Mouse (Mus musculus) kidney, postnatal 0 days (tissue): Measurements from ENCODE around the gene Pa2g4. TPM values are rescaled to one million over a fixed set of nuclear protein-coding genes. Genes with fewer than 3 reads are reported as not detected.
"Not testable (repeated sequence)": the region's sequence is repeated elsewhere in the genome, so short reads cannot be mapped to it uniquely, and the experiment has no call there.

Experiments used
- ATAC-seq: fragments of 200-750 bp; cut with Nextera tagmentation; replicated peaks from 2 replicates; pipeline ENCODE4 v1.8.0; 2017; ENCODE audit warnings: low read depth, moderate number of reproducible peaks, moderate TSS enrichment, moderate library complexity; ENCODE audit not compliant: low FRiP score
- DNase-seq: peaks from one replicate; pipeline ENCODE4 v3.0.0-alpha.2; 2016; ENCODE audit warnings: low spot score
- H3K27ac ChIP-seq: fragments of 300-500 bp; sonication (generic); 2 replicates; pipeline ENCODE4 v1.5.1; 2014; ENCODE audit warnings: mild to moderate bottlenecking
- H3K27me3 ChIP-seq: fragments of 300-500 bp; sonication (generic); 2 replicates; pipeline ENCODE4 v1.6.1; 2014; ENCODE audit warnings: low read length, mixed read lengths; ENCODE audit not compliant: insufficient read depth
- H3K36me3 ChIP-seq: fragments of 300-500 bp; sonication (generic); 2 replicates; pipeline ENCODE4 v1.6.1; 2014; ENCODE audit warnings: low read length, mixed read lengths; ENCODE audit not compliant: insufficient read depth
- H3K4me1 ChIP-seq: fragments of 300-500 bp; sonication (generic); replicated peaks from 2 replicates; pipeline ENCODE4 v1.6.1; 2014; ENCODE audit warnings: antibody characterized with exemption, low read length, mixed read lengths; ENCODE audit not compliant: insufficient read depth
- H3K4me2 ChIP-seq: fragments of 300-500 bp; sonication (generic); 2 replicates; pipeline ENCODE4 v1.6.1; 2014; ENCODE audit warnings: mild to moderate bottlenecking, low read length, moderate library complexity, mixed read lengths
- H3K4me3 ChIP-seq: fragments of 300-500 bp; sonication (generic); replicated peaks from 2 replicates; pipeline ENCODE4 v1.5.1; 2014; ENCODE audit warnings: low read depth, low read length
- H3K9ac ChIP-seq: fragments of 300-500 bp; sonication (generic); 2 replicates; pipeline ENCODE4 v1.6.1; 2014; ENCODE audit warnings: low read depth, low read length
- H3K9me3 ChIP-seq: fragments of 300-500 bp; sonication (generic); replicated peaks from 2 replicates; pipeline ENCODE4 v1.6.1; 2016; ENCODE audit warnings: low read length, inconsistent platforms, mixed read lengths
- CTCF ChIP-seq: IDR thresholded peaks from 2 replicates; pipeline ENCODE4 v1.5.1; 2016; ENCODE audit warnings: antibody characterized with exemption, low read depth, mild to moderate bottlenecking, moderate library complexity
- WGBS: fragments of 180-500 bp; shearing (Covaris S2); extraction: QIAGEN DNeasy Blood & Tissue Kit; methylation state at CpG from one replicate; pipeline ENCODE4 v1.1.7; 2014; 5-methylcytosine and 5-hydroxymethylcytosine counted together
- polyA plus RNA-seq: library from polyadenylated mRNA; unstranded; fragments of >200 nt; fragmentation: Nextera tagmentation; extraction: Ambion mirVana; gene quantifications from 2 replicates; pipeline ENCODE4 v1.2.1, GENCODE M21; 2015

Pa2g4 gene
- 124 and 132 TPM in 2 replicates for polyA plus RNA-seq

GRCm38 (mm10) chr10:128565788-128566531 is at the start of gene Pa2g4:
Gene Pa2g4 (minus strand): TSS chr10:128565987.
- Histone ChIP-seq H3K9ac (peak within 1 kb of the TSS; percentile 80), H3K4me2 (peak within 1 kb of the TSS; percentile 86), H3K4me1 (0 out of 2 replicates have a peak, but pooled peaks cover 8% of the 10 kb centered on the region), H3K36me3 (peaks cover 18% of the 10 kb centered on the region; the same call in 1 of the 2 replicates), H3K27ac (peak within 1 kb of the TSS; percentile 79), H3K9me3 (no peaks in the 10 kb centered on the region), H3K4me3 (peak within 1 kb of the TSS; percentile 69), H3K27me3 (no peaks in the 10 kb centered on the region)
- under 1% methylated on average over 58 of the region's 58 CpGs for WGBS
- peak; percentile 11 for TF ChIP-seq CTCF
- peak; percentile 99 for DNase-seq
- ATAC-seq, result peak; percentile 98

GRCm38 (mm10) chr10:128614934-128615333 is 49.1 kb upstream of the Pa2g4 start:
- no peaks in the 10 kb centered on the region for H3K9me3 ChIP-seq
- 46% methylated on average over 3 of the region's 3 CpGs for WGBS
- H3K4me1 ChIP-seq, result no peaks in the 10 kb centered on the region
- no peaks in the 10 kb centered on the region for H3K27me3 ChIP-seq
- ATAC-seq, result no peak
- H3K27ac ChIP-seq, result no peak overlapping the region
- H3K4me2 ChIP-seq, result no peak overlapping the region
- H3K4me3 ChIP-seq, result no peak overlapping the region
- no peak for DNase-seq
- H3K9ac ChIP-seq, result no peak overlapping the region
- no peaks in the 10 kb centered on the region for H3K36me3 ChIP-seq
- peak; percentile 42 for TF ChIP-seq CTCF

GRCm38 (mm10) chr10:128613820-128614219 is 48.0 kb upstream of the Pa2g4 start:
- not testable (repeated sequence) for ATAC-seq, H3K27ac ChIP-seq, H3K9me3 ChIP-seq, H3K9ac ChIP-seq, H3K36me3 ChIP-seq, DNase-seq, H3K4me3 ChIP-seq, H3K4me2 ChIP-seq, H3K4me1 ChIP-seq, H3K27me3 ChIP-seq
- 78% methylated on average over 4 of the region's 4 CpGs for WGBS

GRCm38 (mm10) chr10:128613154-128613440 is 47.3 kb upstream of the Pa2g4 start:
- DNase-seq (no peak), ATAC-seq (no peak)
- TF ChIP-seq CTCF, result no peak
- WGBS, result 21% methylated on average over 6 of the region's 6 CpGs
- H3K4me2 ChIP-seq, result no peak overlapping the region
- H3K36me3 ChIP-seq, result no peaks in the 10 kb centered on the region
- no peaks in the 10 kb centered on the region for H3K4me1 ChIP-seq
- H3K4me3 ChIP-seq, result no peak overlapping the region
- H3K27me3 ChIP-seq, result no peaks in the 10 kb centered on the region
- no peaks in the 10 kb centered on the region for H3K9me3 ChIP-seq
- H3K9ac ChIP-seq, result no peak overlapping the region
- no peak overlapping the region for H3K27ac ChIP-seq

- H3K9ac ChIP-seq, result no peak overlapping the region
- H3K4me3 ChIP-seq, result no peak overlapping the region
- no peaks in the 10 kb centered on the region for H3K27me3 ChIP-seq
- H3K4me2 ChIP-seq, result 0 out of 2 replicates have a peak overlapping the region, but pooled peaks have one; percentile 26
- DNase-seq, result peak; percentile 93
- WGBS, result 11% methylated on average over 16 of the region's 16 CpGs
- peak; percentile 90 for TF ChIP-seq CTCF
- peak; percentile 46; the same call in 1 of the 2 replicates for ATAC-seq
- H3K4me1 ChIP-seq, result no peaks in the 10 kb centered on the region
- H3K36me3 ChIP-seq, result no peaks in the 10 kb centered on the region
- no peak overlapping the region for H3K27ac ChIP-seq
- H3K9me3 ChIP-seq, result no peaks in the 10 kb centered on the region
These were observed 46.8 kb upstream of the Pa2g4 start for GRCm38 (mm10) chr10:128612433-128613153.

GRCm38 (mm10) chr10:128606483-128606882 is 40.7 kb upstream of the Pa2g4 start:
- 0 out of 2 replicates have a peak, but pooled peaks have one; percentile 3 for ATAC-seq
- Histone ChIP-seq H3K4me2 (no peak overlapping the region), H3K4me1 (no peaks in the 10 kb centered on the region), H3K36me3 (no peaks in the 10 kb centered on the region), H3K27ac (no peak overlapping the region), H3K4me3 (no peak overlapping the region), H3K9me3 (no peaks in the 10 kb centered on the region), H3K9ac (no peak overlapping the region), H3K27me3 (no peaks in the 10 kb centered on the region)
- DNase-seq, result no peak
- 34% methylated on average over 2 of the region's 2 CpGs for WGBS
- TF ChIP-seq CTCF, result no peak
